Mouse (Mus musculus) gastrocnemius, adult 2 months (tissue): ENCODE results near the gene Stip1. TPM values are rescaled to one million over a fixed set of nuclear protein-coding genes. Genes with fewer than 3 reads are reported as not detected.
"Not testable (repeated sequence)": the region's sequence is repeated elsewhere in the genome, so short reads cannot be mapped to it uniquely, and the experiment has no call there.

ENCODE experiments used
- DNase-seq: peaks from one replicate; pipeline ENCODE4 v3.0.0; 2022
- H3K27ac ChIP-seq: fragments of 200-600 bp; 2 replicates; pipeline ENCODE4 v1.8.1; 2022; ENCODE audit warnings: mild to moderate bottlenecking
- H3K4me3 ChIP-seq: fragments of 200-600 bp; 2 replicates; pipeline ENCODE4 v1.8.1; 2022; ENCODE audit warnings: mild to moderate bottlenecking, moderate library complexity
- CTCF ChIP-seq: fragments of 200-600 bp; IDR thresholded peaks from 2 replicates; pipeline ENCODE4 v1.8.1; 2022; ENCODE audit warnings: antibody characterized with exemption, mild to moderate bottlenecking, moderate library complexity
- intact Hi-C: fragments of 180-260 bp; cut with DNase I; formaldehyde crosslinking; loops from one replicate; pipeline ENCODE4 v1.15.1; 2025
- total RNA-seq, 2 experiments: library from RNA; stranded (reverse); gene quantifications; 2 replicates each; pipeline ENCODE4 v1.2.3; 2021

The Stip1 gene
- total RNA-seq, 2 experiments from 2014 or later = 89.9 to 125 TPM

- TF ChIP-seq CTCF = no peak
- H3K27ac ChIP-seq = peak within 1 kb of the TSS; percentile 96
- intact Hi-C loops = loop anchor here (2.0 kb wide), 1 partner anchor 43 kb away; the partner anchor contains the start of gene Stip1
- peak within 1 kb of the TSS; percentile 88 for H3K4me3 ChIP-seq
- DNase-seq = peak; percentile 95
Measured at GRCm38 (mm10) chr19:6996006-6996405, 43.8 kb downstream of the Stip1 start, which contains the start of the genes Nudt22 and Trpt1. Gene Nudt22 (minus strand): TSS chr19:6996117. Gene Trpt1 (plus strand): TSS chr19:6996131.

DNA sequence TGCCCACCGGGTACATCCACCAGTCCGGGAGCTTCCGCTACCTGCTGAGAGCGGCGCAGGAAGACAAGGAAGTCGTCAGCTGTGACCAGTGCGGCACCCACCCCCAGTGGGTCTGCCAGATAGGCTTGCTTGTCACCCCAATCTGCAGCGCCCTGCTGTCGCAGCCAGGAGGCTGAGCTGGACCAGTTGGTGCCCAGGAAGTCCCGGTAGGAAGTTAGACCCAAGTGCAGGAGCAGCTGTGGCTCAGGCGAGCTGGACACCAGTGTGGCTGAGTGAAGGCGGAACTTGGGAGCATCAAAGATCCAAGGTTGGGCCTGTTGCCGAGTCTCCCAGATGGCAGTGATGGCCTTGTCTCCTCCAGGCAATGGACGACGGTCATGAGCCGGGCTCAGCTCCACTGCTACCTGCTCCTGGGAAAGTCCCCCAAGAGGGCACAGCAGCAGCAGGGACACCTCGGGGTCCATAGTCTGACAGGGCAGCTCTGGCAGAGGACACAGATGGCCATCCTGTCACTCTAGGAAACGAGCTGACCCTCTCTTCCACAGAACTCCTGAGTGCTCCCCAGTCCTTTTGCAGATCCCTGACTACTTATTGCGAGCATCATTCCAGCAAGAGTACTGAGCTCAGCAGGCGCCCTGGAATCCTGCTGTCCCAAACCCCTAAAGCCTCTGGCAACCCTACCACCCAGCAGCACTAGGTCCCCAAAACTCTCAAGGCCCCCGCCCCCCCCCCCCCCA is 44.3 kb downstream of the Stip1 start:
- peak; percentile 53 for DNase-seq
- intact Hi-C loops = no loop called here
- peak overlapping the region; percentile 96 for H3K27ac ChIP-seq
- peak overlapping the region; percentile 88 for H3K4me3 ChIP-seq
- TF ChIP-seq CTCF = no peak

DNA sequence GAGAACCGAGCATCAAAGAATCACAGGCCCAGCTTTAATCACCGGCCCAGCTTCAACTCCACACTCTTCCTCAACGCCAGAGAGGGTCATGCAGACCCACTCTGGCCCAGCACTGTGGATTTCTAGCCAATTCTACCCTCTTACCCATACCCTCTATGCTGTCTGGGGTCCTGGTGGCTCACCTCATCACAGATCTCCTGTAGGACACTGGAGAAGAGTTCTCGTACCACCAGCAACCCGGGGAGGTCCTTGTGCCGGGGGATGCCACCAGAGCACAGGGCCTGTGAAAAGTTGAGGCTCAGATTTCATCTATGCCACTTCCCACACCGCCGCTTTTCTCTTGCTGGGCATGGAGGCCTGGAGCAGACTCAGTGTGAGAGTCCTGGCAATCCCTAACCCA is 45.3 kb downstream of the Stip1 start:
- no peak for TF ChIP-seq CTCF
- Histone ChIP-seq H3K4me3 (peak overlapping the region; percentile 88), H3K27ac (peak overlapping the region; percentile 96; the same call in 1 of the 2 replicates)
- intact Hi-C loops = no loop called here
- DNase-seq = no peak

DNA sequence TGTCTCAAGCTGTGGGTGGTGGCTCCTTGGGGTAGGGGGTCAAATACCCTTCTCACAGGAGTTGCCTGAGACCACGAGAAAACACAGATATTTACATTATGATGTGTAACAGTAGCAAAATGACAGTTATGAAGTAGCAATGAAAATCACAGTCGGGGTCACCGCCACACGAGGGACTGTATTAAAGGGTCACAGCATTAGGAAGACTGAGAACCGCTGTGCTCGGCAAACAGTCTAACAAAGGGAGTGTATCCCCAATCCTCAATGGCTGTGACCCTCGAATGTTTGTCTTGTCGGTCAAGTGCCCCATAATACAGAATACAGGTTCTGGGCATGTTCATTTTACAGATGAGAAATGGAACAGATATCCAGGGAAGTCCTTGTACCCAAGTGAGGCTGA is 45.8 kb downstream of the Stip1 start:
- Histone ChIP-seq H3K27ac (no peak overlapping the region), H3K4me3 (no peak overlapping the region)
- DNase-seq = no peak
- intact Hi-C loops = no loop called here
- TF ChIP-seq CTCF = no peak

DNA sequence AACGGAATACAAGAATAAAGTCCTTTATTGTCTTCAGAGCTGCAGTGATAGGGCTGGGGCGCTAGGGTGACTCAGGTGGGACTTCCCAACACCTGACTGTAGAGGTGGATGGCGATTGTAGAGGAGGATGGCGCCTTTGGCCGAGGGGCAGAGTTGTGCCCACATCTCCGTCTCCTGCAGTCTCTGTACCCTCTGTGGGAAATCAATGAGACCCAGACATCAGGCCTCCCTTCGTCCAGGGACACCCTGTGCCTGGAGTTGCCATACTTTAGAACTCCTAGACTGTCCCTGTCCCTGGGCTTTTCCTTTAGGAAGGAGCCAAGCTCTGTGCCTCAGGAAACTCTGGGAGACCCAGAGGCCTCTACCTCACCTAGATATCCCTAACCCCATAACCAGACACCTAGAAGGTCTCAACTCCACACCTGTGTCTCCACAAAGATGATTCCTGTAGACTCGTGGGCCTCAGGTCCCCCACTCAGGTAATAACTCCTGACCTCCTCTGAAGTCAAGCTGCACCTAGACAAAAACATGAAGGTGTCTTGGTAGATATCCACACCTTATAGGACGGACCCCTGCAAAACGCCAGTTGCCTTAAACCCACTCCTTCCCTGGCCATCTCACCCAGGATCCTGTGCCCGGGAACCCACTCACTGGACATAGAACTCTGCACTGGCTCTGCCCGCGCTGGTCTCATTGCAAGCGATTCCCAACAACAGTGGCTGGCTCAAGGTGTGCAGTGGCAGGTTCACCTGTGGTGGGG is 46.6 kb downstream of the Stip1 start:
- no peak for DNase-seq
- no peak for TF ChIP-seq CTCF
- intact Hi-C loops = no loop called here
- peak overlapping the region; percentile 89 for H3K4me3 ChIP-seq
- H3K27ac ChIP-seq = peak overlapping the region; percentile 86

GRCm38 (mm10) chr19:6992011-6992858 is 47.5 kb downstream of the Stip1 start, which contains the start of gene Dnajc4:
Gene Dnajc4 (minus strand): TSS chr19:6992572.
- peak within 1 kb of the TSS; percentile 89 for H3K4me3 ChIP-seq
- TF ChIP-seq CTCF = no peak; the same call in 1 of the 2 replicates
- H3K27ac ChIP-seq = peak within 1 kb of the TSS; percentile 86
- intact Hi-C loops = no loop called here
- peak; percentile 97 for DNase-seq

GRCm38 (mm10) chr19:6991166-6991565 is 48.6 kb downstream of the Stip1 start:
- DNase-seq, H3K27ac ChIP-seq, intact Hi-C loops: not testable (repeated sequence)
- peak overlapping the region; percentile 89; the same call in 1 of the 2 replicates for H3K4me3 ChIP-seq

DNA sequence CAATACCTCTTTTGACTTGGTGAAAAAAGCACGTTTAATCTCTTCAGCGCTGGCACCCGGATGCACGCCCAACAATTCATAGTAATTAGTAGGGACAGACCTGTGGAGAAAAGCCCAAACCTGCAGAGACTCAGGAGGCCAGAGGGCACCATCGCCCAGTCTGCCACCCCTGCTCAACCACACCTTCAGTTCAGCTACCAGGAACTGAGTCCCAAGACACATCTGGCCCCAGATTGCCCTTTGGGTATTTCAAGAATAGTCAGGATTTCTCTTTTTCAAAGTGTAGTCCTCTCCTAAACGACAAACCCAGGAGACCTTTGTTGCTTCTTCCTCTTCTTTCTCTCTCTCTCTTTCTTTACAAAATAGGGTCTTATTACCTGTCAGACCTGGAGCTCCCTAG is 49.1 kb downstream of the Stip1 start:
- Histone ChIP-seq H3K4me3 (no peak overlapping the region), H3K27ac (no peak overlapping the region)
- no peak for TF ChIP-seq CTCF
- intact Hi-C loops = no loop called here
- no peak for DNase-seq

DNA sequence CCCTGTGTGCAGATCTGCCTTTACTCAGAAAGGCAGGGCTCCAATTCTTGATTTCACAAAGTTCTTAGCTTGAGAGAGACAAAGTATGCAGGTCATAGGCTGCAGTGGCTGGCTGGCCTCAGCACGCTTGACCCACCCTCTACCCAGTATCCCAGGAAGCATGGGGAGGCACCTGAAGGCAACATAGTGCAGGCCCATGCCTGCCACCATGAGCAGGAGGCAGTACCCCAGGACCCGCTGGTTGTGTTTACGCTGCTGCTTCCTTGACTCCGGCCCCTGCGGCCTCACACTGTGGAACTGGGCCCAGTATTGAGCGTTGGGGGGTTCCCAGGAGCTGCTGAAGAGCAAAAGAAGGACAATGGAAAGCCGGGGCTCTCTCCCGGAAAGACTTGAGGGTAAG is 50.5 kb downstream of the Stip1 start:
- Histone ChIP-seq H3K27ac (no peak overlapping the region), H3K4me3 (no peak overlapping the region)
- no peak for DNase-seq
- intact Hi-C loops = no loop called here
- no peak for TF ChIP-seq CTCF

DNA sequence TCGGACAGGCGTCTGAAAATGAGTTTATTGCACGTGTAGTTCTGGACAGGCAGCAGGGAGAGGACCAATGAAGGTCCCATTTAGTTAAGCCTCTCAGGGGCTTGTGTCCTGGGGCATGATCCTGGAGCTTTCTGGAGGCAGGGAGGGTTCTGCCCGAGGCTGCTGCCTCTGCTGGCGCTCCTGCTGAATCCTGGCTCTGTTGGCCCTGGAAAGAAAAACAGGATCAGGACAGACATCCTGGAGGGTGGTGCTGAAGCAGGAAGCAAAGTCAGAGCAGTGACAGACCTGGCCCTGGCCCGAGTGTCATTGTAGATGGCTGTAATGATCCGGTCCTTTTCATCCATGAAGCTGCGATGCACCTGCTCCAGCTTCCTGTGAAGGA is 51.9 kb downstream of the Stip1 start:
- peak overlapping the region; percentile 91 for H3K27ac ChIP-seq
- intact Hi-C loops = no loop called here
- no peak for DNase-seq
- no peak for TF ChIP-seq CTCF
- peak overlapping the region; percentile 78 for H3K4me3 ChIP-seq

DNA sequence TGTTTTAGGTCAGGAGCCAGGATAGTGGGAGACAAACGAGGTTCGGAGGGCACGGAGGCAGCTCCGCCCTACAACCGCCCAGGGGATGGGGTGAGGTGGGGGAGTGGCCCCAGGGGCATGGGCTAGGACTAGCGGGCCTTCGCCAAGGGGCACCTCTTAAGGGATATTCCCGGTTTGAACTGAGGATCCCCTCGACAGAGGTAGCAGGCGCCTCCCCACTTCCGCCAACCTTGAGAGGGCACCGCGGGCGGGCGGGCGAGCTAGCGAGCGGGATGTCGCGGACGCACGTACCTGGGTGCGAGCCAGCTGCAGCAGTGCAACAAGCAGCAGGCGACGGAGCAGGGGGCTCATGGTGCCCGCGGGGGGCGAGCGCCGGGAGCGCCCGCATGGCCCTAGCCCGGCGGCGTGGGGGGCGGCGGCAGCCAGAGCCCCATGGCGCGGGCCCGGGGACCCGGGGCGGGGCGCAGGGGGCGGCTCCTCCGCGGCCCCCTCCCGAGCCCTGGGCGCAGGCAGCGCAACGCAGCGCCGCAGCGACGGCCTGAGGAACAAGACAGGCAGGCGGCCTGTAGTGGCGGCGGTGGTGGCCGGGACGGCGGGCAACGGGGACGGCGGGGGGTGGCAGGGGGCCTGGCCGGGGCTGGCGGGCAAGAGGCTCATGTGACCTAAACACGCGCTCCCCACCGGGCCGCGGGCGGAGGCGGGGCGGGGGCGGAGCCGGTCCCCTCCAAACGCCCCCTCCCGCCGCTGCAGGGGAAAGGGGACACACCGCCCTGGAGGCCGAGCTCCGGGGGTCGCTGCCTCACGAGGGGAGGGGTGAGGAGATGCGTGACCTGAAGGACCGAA is 52.5 kb downstream of the Stip1 start, which contains the start of gene Vegfb:
Gene Vegfb, minus strand, starts transcription at position 591 of the 843 bp plus-strand sequence.
- TF ChIP-seq CTCF = no peak
- DNase-seq = peak; percentile 88
- H3K4me3 ChIP-seq = peak within 1 kb of the TSS; percentile 78

More for the DNA sequence above, 52.5 kb downstream of the Stip1 start, which contains the start of gene Vegfb:
- H3K27ac ChIP-seq = peak within 1 kb of the TSS; percentile 91
- intact Hi-C loops = no loop called here
